Mouse (Mus musculus) MEL (cell line): Measurements from ENCODE around the gene Gja1. TPM values are rescaled to one million over a fixed set of nuclear protein-coding genes. Genes with fewer than 3 reads are reported as not detected.

ENCODE experiments used
- DNase-seq: peaks from one replicate; pipeline ENCODE4 v3.0.0; 2011; ENCODE audit warnings: low read depth, low spot score
- H3K27ac ChIP-seq: 2 replicates; pipeline ENCODE4 v1.5.1; 2012; ENCODE audit warnings: low read depth, mild to moderate bottlenecking, control low read depth, low read length, moderate library complexity; ENCODE audit not compliant: control insufficient read depth
- H3K27me3 ChIP-seq, 2 experiments: fragments of 150-350 bp in 1 of 2; sonication (generic) in 1 of 2; 2 replicates each; pipeline ENCODE4 v1.6.1; 2012; ENCODE audit warnings: low read length in 2 of 2, mild to moderate bottlenecking in 2 of 2, improper control_type of control experiment in 1 of 2, moderate library complexity in 1 of 2; ENCODE audit not compliant: insufficient read depth in 2 of 2, control insufficient read depth in 1 of 2
- H3K36me3 ChIP-seq, 2 experiments: 2 replicates each; pipeline ENCODE4 v1.6.1; 2012 to 2014; ENCODE audit warnings: low read length in 2 of 2, improper control_type of control experiment in 1 of 2, inconsistent platforms in 1 of 2, mild to moderate bottlenecking in 1 of 2; ENCODE audit not compliant: insufficient read depth in 2 of 2, control insufficient read depth in 1 of 2
- H3K4me1 ChIP-seq, 2 experiments: fragments of 150-350 bp in 1 of 2; sonication (generic) in 1 of 2; 2 replicates each; pipeline ENCODE4 v1.6.1; 2012; ENCODE audit warnings: low read length in 2 of 2, improper control_type of control experiment in 1 of 2, mild to moderate bottlenecking in 1 of 2; ENCODE audit not compliant: insufficient read depth in 2 of 2, control insufficient read depth in 1 of 2
- H3K4me3 ChIP-seq, 2 experiments: fragments of 150-350 bp in 1 of 2; sonication (generic) in 1 of 2; 2 replicates each; pipeline ENCODE4 v1.5.1; 2012; ENCODE audit warnings: low read depth in 2 of 2, low read length in 2 of 2, mild to moderate bottlenecking in 2 of 2, moderate library complexity in 2 of 2, control low read depth in 1 of 2, improper control_type of control experiment in 1 of 2; ENCODE audit not compliant: control insufficient read depth in 1 of 2, insufficient read depth in 1 of 2
- H3K79me2 ChIP-seq: 2 replicates; pipeline ENCODE4 v1.6.1; 2012; ENCODE audit warnings: mild to moderate bottlenecking, low read length, moderate library complexity; ENCODE audit not compliant: control insufficient read depth, poor library complexity, insufficient read depth
- H3K9ac ChIP-seq: 2 replicates; pipeline ENCODE4 v1.6.1; 2012; ENCODE audit warnings: low read depth, mild to moderate bottlenecking, control low read depth, low read length, moderate library complexity; ENCODE audit not compliant: control insufficient read depth, poor library complexity, severe bottlenecking
- H3K9me3 ChIP-seq: fragments of 150-350 bp; sonication (generic); replicated peaks from 2 replicates; pipeline ENCODE4 v1.6.1; 2012; ENCODE audit warnings: mild to moderate bottlenecking, low read length, improper control_type of control experiment, moderate library complexity; ENCODE audit not compliant: insufficient read depth
- BHLHE40 ChIP-seq: IDR thresholded peaks from 2 replicates; pipeline ENCODE4 v1.6.1; 2012; ENCODE audit warnings: low read depth, mild to moderate bottlenecking, inconsistent platforms, low read length, improper control_type of control experiment, borderline replicate concordance
- CHD2 ChIP-seq: IDR thresholded peaks from 2 replicates; pipeline ENCODE4 v1.6.1; 2011; ENCODE audit warnings: low read length, improper control_type of control experiment
- CTCF ChIP-seq, 3 experiments: IDR thresholded peaks in 2 of 3; conservative IDR thresholded peaks in 1 of 3; 2 replicates each; pipeline ENCODE4 v1.5.1; 2011 to 2012; ENCODE audit warnings: low read length in 3 of 3, low read depth in 2 of 3, mild to moderate bottlenecking in 2 of 3, improper control_type of control experiment in 1 of 3, inconsistent platforms in 1 of 3, mixed read lengths in 1 of 3, moderate library complexity in 1 of 3; ENCODE audit not compliant: control insufficient read depth in 1 of 3, insufficient read depth in 1 of 3, poor library complexity in 1 of 3, severe bottlenecking in 1 of 3
- ELF1 ChIP-seq: IDR thresholded peaks from 2 replicates; pipeline ENCODE4 v1.6.1; 2014; ENCODE audit warnings: low read depth, mild to moderate bottlenecking, inconsistent platforms, low read length, improper control_type of control experiment, moderate library complexity
- GABPA ChIP-seq: IDR thresholded peaks from 2 replicates; pipeline ENCODE4 v1.6.1; 2012; ENCODE audit warnings: low read depth, mild to moderate bottlenecking, inconsistent platforms, low read length, improper control_type of control experiment, moderate library complexity
- GATA1 ChIP-seq: IDR thresholded peaks from 2 replicates; pipeline ENCODE4 v1.6.1; 2011; ENCODE audit warnings: low read depth, low read length, improper control_type of control experiment
- HCFC1 ChIP-seq: IDR thresholded peaks from 2 replicates; pipeline ENCODE4 v1.6.1; 2012; ENCODE audit warnings: low read depth, mild to moderate bottlenecking, inconsistent platforms, low read length, improper control_type of control experiment, moderate library complexity
- JUND ChIP-seq: IDR thresholded peaks from 2 replicates; pipeline ENCODE4 v1.6.1; 2011; ENCODE audit warnings: low read depth, mild to moderate bottlenecking, improper control_type of control experiment, low read length
- KAT2A ChIP-seq: conservative IDR thresholded peaks from 2 replicates; pipeline ENCODE4 v1.6.1; 2012; ENCODE audit warnings: low read depth, low read length, improper control_type of control experiment, inconsistent platforms
- MAFK ChIP-seq: IDR thresholded peaks from 2 replicates; pipeline ENCODE4 v1.6.1; 2011; ENCODE audit warnings: low read depth, mild to moderate bottlenecking, low read length, improper control_type of control experiment, borderline replicate concordance
- MAZ ChIP-seq: IDR thresholded peaks from 2 replicates; pipeline ENCODE4 v1.6.1; 2012; ENCODE audit warnings: low read depth, mild to moderate bottlenecking, inconsistent platforms, low read length, improper control_type of control experiment
- MEF2A ChIP-seq: IDR thresholded peaks from 2 replicates; pipeline ENCODE4 v1.6.1; 2014; ENCODE audit warnings: low read depth, mild to moderate bottlenecking, inconsistent platforms, low read length, improper control_type of control experiment; ENCODE audit not compliant: poor library complexity, insufficient replicate concordance, severe bottlenecking; ENCODE audit errors: extremely low read depth
- MXI1 ChIP-seq: IDR thresholded peaks from 2 replicates; pipeline ENCODE4 v1.6.1; 2011; ENCODE audit warnings: mild to moderate bottlenecking, low read depth, low read length, improper control_type of control experiment
- MYC ChIP-seq: IDR thresholded peaks from 2 replicates; pipeline ENCODE4 v1.6.1; 2011; ENCODE audit warnings: low read depth, mild to moderate bottlenecking, low read length, improper control_type of control experiment, moderate library complexity
- POLR2AphosphoS2 ChIP-seq: IDR thresholded peaks from 2 replicates; pipeline ENCODE4 v1.6.1; 2011; ENCODE audit warnings: low read length, improper control_type of control experiment
- POLR2AphosphoS5 ChIP-seq: IDR thresholded peaks from 2 replicates; pipeline ENCODE4 v1.6.1; 2012; ENCODE audit warnings: low read depth, borderline replicate concordance, mild to moderate bottlenecking, inconsistent platforms, low read length, moderate library complexity, mixed read lengths
- RCOR1 ChIP-seq: IDR thresholded peaks from 2 replicates; pipeline ENCODE4 v1.6.1; 2012; ENCODE audit warnings: low read depth, mild to moderate bottlenecking, inconsistent platforms, low read length, improper control_type of control experiment
- SMC3 ChIP-seq: IDR thresholded peaks from 2 replicates; pipeline ENCODE4 v1.6.1; 2011; ENCODE audit warnings: low read depth, low read length, improper control_type of control experiment
- TCF12 ChIP-seq: IDR thresholded peaks from 2 replicates; pipeline ENCODE4 v1.6.1; 2014; ENCODE audit warnings: low read depth, mild to moderate bottlenecking, inconsistent platforms, low read length, improper control_type of control experiment, moderate library complexity
- USF1 ChIP-seq: IDR thresholded peaks from 2 replicates; pipeline ENCODE4 v1.6.1; 2014; ENCODE audit warnings: low read depth, mild to moderate bottlenecking, inconsistent platforms, low read length, improper control_type of control experiment, moderate library complexity
- ZC3H11A ChIP-seq: IDR thresholded peaks from 2 replicates; pipeline ENCODE4 v1.6.1; 2012; ENCODE audit warnings: low read depth, mild to moderate bottlenecking, inconsistent platforms, low read length, improper control_type of control experiment
- ZKSCAN1 ChIP-seq: IDR thresholded peaks from 2 replicates; pipeline ENCODE4 v1.6.1; 2012; ENCODE audit warnings: low read depth, mild to moderate bottlenecking, inconsistent platforms, low read length, improper control_type of control experiment, moderate library complexity
- polyA plus RNA-seq, 2 experiments: library from polyadenylated mRNA; stranded (reverse) in 1 of 2; unstranded in 1 of 2; fragments of >175 nt in 1 of 2; fragments of >200 nt in 1 of 2; gene quantifications; 2 replicates each; pipeline versions ENCODE4 v1.2.1 to v1.2.4; 2012; ENCODE audit warnings: low replicate concordance in 2 of 2, low read depth in 1 of 2; ENCODE audit not compliant: insufficient read length in 2 of 2, insufficient read depth in 1 of 2, missing spikeins in 1 of 2
- total RNA-seq: library from RNA; depleted of rRNA; stranded (reverse); fragments of 300-350 nt; gene quantifications from 2 replicates; pipeline ENCODE4 v1.2.3, GENCODE M21; 2012

Gja1 gene
- total and polyA plus RNA-seq, 3 experiments = not detected

DNA sequence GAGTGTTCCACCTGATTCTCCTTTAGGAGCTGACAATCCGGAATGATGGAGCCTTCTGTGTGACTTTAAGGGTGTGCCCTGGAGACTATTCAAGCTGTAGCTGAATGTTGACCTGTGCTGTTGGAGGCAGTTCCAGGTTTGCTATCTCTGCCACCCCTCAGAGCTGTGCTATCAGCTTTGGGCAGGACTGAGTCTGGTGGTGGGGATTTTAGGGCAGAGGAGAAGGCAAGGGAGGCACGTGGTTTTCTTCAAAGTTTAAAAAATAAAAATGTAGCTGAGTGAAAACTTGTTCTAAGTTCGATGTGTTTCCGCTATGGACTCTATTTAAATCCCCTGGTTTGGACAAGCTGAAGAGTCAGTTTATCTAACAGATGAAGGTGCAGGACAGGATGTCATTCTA lies 62.5 kb downstream of the Gja1 start:
- no peaks in the 10 kb centered on the region for H3K27me3 ChIP-seq
- H3K9me3 ChIP-seq = no peaks in the 10 kb centered on the region
- no peaks in the 10 kb centered on the region for H3K79me2 ChIP-seq
- TF ChIP-seq ZKSCAN1 (no peak), ZC3H11A (no peak), KAT2A (no peak), RCOR1 (no peak), POLR2AphosphoS5 (no peak), CHD2 (no peak), HCFC1 (no peak), MAZ (no peak), BHLHE40 (no peak)
- H3K4me3 ChIP-seq = no peak overlapping the region
- no peak for DNase-seq
- H3K36me3 ChIP-seq = no peaks in the 10 kb centered on the region
- H3K27ac ChIP-seq = no peak overlapping the region
- no peaks in the 10 kb centered on the region for H3K4me1 ChIP-seq
- H3K9ac ChIP-seq = no peak overlapping the region

DNA sequence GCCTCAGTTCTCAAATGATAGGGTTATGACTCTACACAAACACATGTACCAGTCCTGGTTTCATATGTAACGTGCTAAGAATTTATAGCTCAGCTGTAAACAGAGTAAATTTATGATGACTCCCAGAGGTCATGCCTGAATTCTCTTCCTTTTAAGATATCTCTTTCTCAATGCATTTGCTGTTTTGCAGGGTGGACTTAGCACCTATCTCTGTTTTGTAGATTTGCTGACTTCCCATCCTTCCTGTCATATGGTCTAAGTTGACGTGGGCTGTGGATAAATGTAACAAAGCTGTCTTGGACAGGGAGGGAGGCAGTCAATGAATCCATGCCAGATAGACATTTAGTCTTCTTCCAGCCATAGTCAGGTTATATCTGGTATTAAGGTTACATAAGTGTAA lies 67.3 kb downstream of the Gja1 start:
- Histone ChIP-seq H3K9me3 (no peaks in the 10 kb centered on the region), H3K79me2 (no peaks in the 10 kb centered on the region), H3K4me1 (no peaks in the 10 kb centered on the region), H3K27me3 (no peaks in the 10 kb centered on the region), H3K27ac (no peak overlapping the region), H3K9ac (no peak overlapping the region), H3K4me3 (no peak overlapping the region), H3K36me3 (no peaks in the 10 kb centered on the region)
- TF ChIP-seq USF1 = no peak
- TF ChIP-seq ELF1 = no peak
- TF ChIP-seq RCOR1 = no peak
- DNase-seq = no peak

DNA sequence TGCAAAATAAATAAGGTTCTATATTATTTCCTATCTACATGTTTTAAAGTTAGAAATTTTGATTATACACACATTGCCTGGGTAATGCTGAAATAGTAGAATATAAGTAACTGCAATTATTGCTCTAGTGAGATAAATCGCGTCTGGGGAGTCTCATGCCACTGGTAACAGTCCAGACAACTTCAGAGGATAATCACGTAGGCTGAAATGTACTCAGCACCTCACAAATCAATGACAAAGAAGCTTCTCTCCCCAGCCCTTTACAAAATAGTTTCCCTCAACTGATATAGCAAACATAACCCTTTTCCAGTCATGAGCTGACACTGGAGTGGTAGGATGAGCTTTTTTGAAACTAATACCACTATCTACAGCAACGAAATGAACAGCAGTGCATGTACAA lies 71.9 kb downstream of the Gja1 start:
- TF ChIP-seq MEF2A (no peak), ZC3H11A (no peak), MAFK (no peak), MXI1 (no peak), BHLHE40 (no peak), SMC3 (no peak), TCF12 (no peak), GABPA (no peak), MYC (no peak), POLR2AphosphoS2 (no peak), POLR2AphosphoS5 (no peak), JUND (no peak), CTCF (IDR thresholded peaks at IDR 0.05 in 2 of 3, conservative IDR thresholded peaks at IDR 0.05 in 1 of 3; ENCODE audit: control insufficient read depth in 1 of 3, insufficient read depth in 1 of 3, low read depth in 2 of 3, low read length in 3 of 3, poor library complexity in 1 of 3, severe bottlenecking in 1 of 3) (no peak), GATA1 (no peak)

More for the DNA sequence above, 71.9 kb downstream of the Gja1 start:
- Histone ChIP-seq H3K27ac (no peak overlapping the region), H3K4me1 (no peaks in the 10 kb centered on the region), H3K36me3 (no peaks in the 10 kb centered on the region), H3K9me3 (no peaks in the 10 kb centered on the region), H3K27me3 (no peaks in the 10 kb centered on the region), H3K4me3 (no peak overlapping the region), H3K79me2 (no peaks in the 10 kb centered on the region), H3K9ac (no peak overlapping the region)
- DNase-seq = no peak
